Mouse (Mus musculus): ENCODE measurements at regions not wholly inside any gene's neighbourhood (a gene's known extent, or its start where the extent isn't known, plus 50 kb on each side); places are given as distances from the start of the nearest gene placed in this dataset.

DNA sequence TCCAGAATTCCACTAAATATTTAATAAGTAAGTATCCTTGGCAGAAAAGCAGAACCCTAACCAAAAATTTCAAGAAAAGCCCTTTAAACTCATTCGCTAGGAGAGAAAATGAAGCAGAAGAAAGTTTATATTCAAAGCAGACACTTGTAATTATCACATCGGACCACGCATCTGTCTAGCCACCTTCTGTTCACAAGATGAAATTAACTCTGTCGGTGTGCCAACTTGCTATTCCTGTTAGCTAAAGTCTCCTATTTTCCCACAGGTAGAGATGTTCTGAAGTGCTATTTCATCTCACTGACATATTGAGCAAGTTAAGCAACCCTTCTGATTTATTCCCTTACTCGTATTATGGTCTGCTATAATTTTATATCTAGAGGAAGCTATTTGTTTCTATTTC, 239.1 kb upstream of the Gria3 start:
- DNase-seq (ENCODE audit: low spot score in 2 of 2), result peak; percentile 19 to 24
- intact Hi-C loops (cut with DNase I), result no loop called here

All from left cerebral cortex, postnatal 36 days (tissue).